Mouse (Mus musculus) lung, postnatal 4 days (tissue): ENCODE results near the gene Slc50a1.

Source experiments
- DNase-seq, 2 experiments: peaks; one replicate each; pipeline ENCODE4 v3.0.0; 2021

The Slc50a1 gene

DNA sequence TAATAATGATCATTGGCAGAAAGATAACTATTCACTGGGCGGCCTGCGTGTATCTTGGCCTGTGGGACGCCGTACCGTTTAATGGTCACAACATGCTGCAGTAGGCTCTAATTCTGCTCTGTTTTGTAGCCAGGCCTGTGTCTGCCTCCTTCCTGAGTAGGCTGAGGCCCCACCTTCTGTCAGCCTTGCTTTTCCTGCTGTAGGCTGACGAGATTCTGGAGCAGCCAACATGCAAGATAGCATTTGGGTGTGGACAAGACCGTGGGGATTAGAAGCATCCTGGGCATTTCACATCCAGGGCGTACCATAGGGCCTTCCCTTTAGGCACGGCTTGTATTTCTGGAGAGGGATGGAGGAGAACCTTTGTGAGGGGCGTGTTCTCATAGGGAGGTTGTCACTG is 8.0 kb downstream of the Slc50a1 start:
- peak; percentile 45 to 59 for DNase-seq

DNA sequence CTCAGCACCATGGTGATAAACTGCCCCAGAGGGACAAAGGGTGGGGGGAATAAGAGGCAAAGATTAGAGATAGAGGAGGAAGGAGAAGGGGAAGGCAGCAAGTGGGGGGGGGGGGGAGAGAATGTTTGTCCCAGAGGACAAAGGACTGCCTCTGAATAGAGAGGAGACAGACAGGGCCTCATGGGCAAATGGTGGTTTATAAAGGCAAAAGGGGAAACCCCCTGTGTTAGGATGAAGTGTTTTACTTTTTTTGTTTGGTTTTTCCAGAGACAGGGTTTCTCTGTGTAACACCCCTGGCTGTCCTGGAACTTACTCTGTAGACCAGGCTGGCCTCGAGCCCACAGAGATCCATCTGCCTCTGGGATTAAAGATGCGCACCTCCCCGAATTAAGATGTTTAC is 10.2 kb downstream of the Slc50a1 start:
- no peak for DNase-seq

DNA sequence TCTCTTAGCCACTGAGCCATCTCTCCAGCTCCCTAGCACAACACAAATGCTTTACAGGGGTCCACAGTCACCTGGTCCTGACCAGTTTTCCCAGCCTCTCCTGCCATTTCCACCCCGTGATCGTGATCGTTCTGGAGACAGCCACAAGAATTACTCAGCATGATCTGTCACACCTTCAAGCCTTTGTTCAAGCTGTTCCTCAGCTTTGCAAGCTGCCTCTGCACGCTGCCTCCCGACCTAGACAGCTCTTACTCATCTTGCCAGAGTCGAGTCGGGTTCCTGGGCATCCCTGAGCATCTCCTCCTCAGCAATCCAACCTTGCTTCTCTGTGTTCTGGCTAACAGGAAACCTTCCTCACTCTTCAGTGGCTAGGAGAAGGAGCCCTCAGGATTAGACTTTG is 11.3 kb downstream of the Slc50a1 start, which contains the start of gene Dpm3:
Gene Dpm3 (plus strand): TSS at position 283 of the 400 bp plus-strand sequence.
- no peak for DNase-seq

DNA sequence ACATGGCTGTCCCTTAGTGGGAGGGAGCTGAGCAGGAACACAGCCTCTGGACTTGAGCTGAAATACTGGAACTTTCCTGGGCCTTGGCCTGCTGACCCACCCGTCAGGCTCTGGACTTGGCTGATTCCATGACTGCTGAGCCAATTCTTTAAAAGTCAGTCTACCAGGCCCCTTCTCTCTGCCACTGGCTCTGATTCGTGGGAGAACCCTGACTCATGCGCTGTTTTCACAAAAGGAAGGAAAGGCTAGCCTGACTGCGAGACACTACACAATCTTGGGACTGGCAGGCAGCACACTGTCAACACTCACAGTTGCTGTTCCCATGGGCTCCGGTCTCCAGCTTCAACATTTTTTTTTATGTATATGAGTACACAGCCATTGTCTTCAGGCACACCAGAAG is 14.2 kb downstream of the Slc50a1 start:
- no peak for DNase-seq

DNA sequence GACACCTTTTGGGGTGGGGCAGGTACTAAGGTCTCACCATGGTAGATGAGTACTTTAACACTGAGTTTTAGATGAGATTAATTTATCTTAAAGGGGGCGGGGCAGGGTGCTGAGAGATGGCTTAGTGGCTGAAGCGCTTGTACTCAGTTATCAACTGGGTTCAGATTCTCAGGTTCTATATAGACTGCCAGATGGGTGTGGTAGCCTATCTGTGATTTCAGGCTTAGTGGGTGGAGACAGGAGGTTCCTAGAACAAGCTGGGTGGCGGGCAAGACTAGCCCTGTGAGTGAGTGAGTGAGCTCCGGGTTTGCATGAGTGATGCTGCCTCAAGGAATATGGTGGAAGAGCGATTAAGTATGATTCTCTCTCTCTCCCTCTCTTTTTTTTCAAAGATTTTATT is 15.4 kb downstream of the Slc50a1 start:
- DNase-seq: no peak

DNA sequence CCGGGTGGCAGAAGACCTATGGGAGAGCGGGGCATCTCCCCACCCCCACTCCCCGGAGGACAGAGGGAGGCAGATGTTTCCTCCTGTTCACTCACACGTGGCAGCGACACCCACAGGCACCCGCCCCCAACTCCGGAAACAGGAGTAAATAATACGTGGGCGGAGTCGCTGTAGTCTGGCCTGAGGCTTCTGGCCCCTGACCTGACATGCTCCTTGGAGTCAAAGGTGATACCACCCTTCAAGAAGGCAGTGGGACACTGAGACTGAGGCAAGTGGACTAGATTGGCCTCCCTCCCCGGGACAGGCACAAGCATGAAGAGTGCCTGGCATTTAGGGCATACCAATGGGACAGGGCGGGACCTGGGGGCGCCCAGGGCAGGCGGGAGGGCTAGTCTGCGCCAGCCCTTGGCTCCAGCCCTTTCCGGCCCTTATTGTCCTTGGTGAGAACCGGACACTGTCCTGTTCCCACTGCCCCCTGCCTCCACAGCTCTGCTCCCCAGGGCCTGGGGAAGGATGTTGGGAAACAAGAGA is 18.9 kb downstream of the Slc50a1 start:
- DNase-seq: peak; percentile 82 to 88

DNA sequence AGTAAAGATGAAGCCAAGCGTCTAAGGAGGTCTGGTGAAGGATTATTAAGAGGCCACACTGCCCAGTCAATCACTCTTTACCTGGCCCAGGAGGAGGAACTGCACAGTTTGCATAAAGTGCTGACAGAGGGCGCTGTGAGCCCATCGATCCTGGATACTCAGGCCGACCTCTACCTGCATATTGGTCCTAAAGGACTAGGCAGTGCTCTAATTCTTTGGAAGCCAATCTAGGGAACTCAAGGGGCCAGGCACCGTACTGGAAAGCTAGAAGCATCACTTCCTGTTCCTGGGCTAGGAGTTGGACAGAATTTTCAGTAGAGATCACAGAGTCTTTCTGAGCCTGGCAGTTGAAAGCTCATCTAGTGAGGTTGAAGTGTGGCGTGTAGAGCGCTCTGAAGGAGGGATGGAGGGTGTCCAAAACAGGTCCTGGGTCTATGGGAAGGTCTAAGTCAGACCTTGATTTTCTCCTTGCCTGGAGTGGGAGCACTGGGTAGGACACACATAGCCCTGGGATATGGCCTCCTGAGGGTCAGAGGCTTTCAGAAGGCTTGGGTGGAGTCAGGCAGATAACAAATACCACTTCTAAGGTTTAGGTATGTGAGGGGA is 19.8 kb downstream of the Slc50a1 start:
- peak; percentile 81 for DNase-seq

DNA sequence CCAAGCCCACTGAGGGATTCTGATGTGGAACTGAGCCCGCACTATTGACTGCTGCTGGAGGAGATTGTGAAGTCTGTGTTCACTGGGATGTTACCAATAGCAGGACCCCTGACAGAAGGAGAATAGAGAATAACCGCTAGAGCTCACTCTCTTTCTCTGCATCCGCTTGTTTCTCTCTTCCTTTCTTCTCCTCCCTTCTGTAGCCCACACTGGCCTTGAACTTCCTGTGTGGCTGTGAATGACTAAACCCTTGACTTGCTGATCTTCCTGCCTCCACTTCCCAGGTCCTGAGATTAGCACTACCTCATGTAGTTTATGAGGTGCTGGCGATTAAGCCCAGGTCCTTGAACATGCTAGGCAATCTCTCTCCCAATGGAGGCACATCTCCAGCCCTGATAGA is 22.9 kb downstream of the Slc50a1 start:
- no peak for DNase-seq

DNA sequence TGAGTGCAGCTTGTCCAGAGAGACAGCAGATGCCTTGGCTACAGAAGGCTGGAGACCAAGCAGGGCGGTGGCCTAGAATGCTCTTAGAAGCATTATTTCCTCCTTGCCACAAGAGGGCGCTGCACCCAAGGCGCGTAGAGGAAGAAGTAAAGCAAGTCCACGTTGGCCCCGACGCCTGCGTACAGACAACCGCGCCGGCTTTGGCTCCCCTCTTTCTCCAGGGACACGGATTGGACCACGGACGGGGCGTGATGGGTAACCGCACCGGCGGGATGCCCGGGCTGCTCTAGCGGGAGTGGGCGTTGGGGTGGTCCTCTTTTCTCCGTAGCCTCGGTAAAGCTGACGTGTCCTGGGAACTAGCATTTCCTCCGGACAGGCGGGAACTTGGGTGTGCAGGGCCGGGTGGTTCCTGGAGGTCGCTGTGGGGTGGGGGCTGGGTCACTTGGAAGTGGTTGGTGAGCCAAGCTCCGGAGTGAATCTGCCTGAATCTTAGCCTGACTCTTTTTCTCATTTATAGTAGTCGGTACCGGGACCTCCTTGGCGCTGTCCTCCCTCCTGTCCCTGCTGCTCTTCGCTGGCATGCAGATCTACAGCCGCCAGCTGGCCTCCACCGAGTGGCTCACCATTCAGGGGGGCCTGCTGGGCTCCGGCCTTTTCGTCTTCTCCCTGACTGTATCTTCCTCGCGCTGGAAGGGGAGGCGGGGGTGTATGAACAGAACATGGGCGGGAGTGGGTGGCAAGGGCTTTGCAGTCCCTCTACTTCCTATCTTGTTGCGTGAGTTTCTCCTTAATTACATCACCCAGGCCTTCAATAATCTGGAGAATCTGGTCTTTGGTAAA is 23.9 kb downstream of the Slc50a1 start, which contains the start of gene Trim46:
Gene Trim46 (minus strand): TSS at position 49 of the 840 bp plus-strand sequence.
- DNase-seq: peak; percentile 92

DNA sequence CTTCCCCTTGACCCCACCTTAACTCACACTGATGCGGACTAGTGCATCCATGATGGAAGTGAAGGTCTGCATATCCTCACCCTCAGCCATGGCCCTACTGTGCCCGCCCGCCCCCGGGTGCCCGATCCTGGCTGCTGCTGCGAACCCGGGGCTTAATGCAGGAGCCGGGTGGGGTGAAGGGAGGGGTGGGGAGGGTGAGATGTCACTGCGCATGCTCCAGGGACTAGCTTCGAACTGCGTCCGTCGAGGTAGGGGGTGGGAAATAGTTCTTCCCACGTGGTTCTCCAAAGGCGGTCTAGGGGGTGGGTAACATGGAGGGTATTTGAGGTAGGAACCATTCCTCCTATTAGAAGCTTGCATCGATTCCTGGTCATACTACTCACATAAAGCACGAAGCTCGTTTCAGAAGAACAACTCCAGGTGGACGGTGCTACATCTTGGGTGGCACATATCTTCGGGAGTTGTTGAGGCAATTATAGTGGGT is 24.6 kb downstream of the Slc50a1 start, which contains the start of gene Krtcap2:
Gene Krtcap2 (plus strand): TSS at position 279 of the 484 bp plus-strand sequence.
- no peak for DNase-seq

DNA sequence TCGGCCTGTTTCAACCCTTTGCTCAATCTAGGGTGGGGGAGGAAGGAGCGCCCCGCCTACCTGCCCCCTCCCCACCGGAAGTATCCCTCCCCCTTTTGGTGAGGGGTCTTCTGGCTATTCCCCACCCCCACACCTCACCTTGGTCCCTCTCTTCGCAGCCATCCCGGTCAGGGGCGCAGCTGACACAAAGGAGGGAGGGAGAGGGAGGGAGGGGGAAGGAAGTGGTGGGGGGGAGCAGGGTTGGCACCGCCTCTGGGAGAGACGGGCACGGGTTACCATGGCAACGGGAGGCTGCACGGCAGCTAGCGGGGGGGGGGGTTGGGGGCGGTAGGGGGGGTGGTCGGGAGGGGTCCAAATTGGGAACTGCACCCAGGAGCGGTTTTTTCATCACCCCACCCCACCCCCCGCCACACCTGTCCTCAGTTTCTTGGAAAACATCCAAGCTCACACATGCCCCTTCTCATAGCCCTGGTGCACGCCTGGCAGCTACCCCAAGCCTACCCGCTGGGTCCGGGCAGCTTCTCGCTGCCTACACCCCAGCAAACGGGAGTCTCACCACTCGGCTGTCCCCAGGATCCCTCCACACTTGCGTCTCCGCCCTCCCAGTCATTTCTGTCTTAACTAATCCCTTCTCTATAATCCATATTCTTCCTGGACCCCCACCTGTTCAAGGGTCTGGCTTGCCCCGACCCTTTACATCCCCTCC is 25.2 kb downstream of the Slc50a1 start:
- no peak for DNase-seq

DNA sequence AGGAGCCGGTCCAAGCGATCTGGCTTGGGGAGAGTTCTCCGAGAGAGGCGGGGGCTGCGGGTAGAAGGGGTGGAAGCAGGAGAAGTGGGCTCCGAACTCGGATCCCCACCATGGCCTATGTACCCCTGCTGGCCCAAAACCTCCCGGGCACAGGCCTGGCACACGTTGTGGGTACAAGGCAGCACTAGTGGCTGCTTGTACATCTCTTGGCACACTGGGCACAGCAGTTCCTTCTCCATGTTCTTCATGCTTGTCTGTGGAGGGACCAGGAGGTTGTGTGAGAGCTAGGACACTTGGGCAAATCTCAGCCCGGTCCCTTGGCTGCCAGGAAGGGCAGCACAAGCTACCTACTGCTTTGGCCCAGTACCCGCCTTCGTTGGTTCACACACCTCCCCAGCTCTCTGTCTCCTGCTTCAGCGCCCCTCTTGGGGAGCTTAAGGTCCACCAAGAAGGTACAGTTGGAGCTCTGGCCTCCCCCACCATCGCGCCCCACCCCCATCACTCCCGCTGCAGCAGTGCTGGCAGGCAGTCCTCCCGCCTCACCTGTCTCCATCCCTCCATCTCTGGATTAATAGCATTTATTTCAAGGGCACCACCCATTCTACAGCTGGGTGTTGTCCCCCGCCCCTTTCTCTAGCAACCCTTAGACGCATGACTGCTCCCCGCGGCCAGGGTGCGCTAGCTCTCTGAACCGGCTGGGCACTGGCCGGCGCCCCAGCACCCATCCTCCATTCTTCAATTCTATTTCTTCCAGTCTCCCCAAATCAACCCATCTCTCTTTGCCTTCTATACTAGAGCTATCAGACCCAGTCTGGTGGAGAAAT is 26.0 kb downstream of the Slc50a1 start:
- DNase-seq: peak; percentile 60 to 61

DNA sequence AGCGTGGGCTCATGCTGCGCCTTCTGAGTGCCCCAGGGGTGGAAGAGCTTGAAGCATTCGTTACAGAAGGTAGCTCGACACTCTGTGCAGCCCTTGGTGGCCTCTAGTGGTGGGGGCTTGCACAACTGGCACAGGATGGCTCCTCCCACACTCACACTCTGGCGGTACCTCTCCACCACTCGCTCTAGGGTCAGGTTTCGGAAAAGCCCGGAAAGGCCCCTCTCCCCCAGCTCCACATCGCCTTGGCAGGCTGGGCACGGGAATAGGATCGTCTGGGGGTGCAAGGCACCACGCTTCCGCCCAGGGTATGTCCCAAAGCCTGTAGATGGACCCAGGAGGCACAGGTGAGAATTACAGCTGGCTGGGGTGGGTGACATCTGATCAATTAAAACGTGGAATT is 26.8 kb downstream of the Slc50a1 start:
- peak; percentile 83 for DNase-seq

DNA sequence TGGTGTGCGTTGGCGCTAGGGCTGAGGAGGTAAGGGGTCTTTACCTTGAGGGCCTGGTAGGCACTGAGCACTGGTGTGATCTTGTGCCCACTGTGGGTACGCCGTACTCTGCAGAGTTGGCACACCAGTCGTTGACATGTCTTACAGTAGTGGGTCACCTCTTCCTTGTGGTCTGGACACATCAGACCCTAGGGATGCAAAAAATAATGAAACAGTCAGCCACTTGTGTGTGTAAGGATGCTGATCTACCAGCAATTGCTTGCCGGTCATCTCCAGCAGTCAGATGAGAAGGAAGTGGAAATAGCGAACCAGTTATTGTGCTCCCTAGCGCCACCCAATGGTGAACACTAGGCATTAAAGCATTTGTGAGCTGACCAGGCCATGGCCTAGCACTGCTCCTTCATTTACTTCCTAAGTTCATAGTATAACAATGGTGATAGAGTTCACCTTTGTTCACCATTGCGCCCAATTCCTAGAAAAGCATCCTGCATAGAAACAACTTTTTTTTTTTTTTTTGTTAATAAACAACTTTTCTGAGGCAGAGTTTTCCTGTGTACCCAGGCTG is 28.0 kb downstream of the Slc50a1 start:
- peak in 1 of 2 experiments; percentile 85 for DNase-seq

DNA sequence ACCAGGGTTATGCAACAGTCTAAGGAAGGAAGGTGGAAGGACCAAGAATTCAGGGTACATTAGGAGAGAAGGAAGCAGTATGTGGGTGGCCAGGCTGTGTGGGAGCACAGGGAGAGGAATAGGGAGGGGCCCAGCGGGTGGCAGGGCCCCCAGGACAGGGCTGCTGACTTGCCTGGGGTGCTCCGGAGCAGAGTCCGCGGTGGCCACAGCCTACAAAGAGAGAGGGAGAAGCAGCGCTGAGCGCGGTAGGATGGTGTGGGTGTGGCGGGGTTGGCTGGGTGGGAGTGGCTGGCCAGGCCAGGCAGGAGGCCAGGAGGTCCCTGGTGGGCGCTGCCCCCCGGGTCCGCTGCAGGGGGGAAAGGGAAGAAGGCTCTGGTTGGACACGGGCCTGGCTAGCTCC is 31.9 kb downstream of the Slc50a1 start:
- DNase-seq: no peak

DNA sequence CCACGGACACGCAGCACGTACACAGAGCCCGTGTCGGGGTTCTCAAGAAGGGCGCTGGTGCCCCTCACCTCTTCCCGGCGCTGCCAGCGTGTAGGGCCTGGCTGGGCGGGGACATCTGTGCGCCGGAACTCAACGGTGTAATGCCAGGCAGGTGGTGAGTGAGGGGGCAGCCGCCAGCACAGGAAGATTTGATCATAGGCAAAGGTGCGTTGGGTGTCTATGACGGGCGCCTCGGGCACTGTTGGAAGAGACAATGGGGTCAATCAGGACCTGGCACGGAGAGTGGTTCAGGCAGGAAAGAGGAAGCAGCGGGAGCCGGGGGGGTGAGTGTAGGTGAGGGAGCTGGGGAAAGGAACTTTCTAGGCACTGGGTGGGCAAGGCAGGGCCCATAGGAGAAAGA is 32.7 kb downstream of the Slc50a1 start:
- DNase-seq: no peak

DNA sequence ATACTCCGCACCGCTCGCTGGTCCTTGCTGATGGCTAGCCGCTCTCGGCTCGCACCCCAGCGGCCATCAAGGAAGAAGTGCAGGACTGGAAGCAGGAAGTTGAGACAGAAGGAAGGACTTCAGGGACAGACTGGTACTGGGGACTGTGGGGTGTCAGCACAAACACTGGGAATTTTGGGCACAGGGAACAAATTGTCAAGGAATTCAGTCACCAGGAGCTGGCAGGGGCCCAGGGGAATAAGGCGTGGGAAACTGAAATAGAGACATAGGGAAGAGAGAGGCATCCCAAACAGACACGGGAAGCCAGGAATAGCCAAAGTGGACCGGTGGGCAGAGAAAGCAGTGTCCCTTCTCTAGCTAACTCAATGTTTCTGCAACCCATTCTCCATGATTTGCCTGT is 33.9 kb downstream of the Slc50a1 start:
- peak in 1 of 2 experiments; percentile 18 for DNase-seq

DNA sequence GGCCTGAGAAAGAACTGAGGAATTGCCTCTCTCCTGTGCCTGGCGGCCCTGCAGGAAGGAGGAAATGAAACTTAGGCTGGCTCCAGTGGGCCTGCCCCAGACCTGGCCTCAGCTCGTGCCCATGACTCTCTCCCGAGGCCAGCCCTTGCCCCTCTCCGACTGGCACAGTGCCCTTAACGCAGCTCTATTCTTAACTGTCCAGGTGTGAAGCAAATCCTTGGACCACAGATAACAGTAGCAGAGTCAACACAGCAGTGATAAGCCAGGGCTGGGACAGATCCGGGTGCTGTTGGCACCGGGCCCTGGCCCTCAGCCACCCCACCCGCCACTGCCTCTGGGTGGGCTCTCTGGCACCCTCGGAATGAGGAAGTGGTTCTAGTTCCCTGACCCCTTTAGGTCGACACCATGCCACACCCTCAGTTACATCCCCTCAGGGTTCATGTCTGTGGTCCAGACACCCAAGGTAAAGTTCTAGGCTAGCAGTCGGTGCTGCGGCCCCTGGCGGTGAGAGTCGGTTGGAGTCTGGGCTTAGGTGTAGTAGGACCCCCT is 36.7 kb downstream of the Slc50a1 start:
- DNase-seq: peak; percentile 76 to 85

DNA sequence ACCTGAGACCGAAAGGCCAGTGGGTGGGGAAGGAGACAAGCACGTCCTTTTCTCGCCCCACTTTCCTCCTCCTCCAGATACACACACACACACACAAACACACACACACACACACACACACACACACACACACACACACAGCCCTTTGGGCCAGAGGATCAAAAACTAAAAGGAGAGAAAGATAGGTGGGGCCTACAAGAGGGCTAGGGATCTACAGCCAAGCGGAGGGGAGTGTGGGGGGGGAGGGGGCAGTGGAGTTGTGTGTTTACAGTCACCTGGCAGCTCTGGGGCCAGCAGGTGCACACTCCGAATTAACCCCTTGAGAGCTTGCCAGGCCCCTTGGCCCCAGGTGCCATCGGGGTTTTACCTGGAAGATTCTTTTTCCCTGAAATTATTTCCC is 37.8 kb downstream of the Slc50a1 start:
- peak; percentile 62 to 73 for DNase-seq

DNA sequence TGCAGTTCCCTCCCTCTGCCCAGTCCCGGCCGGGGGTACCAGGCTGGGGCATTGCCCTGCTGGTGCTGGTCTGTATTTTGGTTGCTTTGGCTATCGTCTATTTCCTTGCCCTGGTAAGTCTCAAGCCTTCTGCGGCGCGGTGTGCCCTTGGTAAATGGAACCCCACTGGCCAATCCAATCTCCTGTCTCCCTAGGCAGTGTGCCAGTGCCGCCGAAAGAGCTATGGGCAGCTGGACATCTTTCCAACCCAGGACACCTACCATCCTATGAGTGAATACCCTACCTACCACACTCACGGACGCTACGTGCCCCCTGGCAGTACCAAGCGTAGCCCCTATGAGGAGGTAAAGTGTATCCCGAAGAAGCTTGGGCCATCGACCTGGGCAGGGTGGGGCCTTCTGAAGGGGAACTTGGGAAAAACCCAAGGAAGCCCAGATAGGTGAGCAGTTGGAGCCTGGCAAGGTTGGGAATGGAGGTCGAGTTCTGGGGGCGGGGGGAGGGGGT is 38.5 kb downstream of the Slc50a1 start:
- peak in 1 of 2 experiments; percentile 29 for DNase-seq

DNA sequence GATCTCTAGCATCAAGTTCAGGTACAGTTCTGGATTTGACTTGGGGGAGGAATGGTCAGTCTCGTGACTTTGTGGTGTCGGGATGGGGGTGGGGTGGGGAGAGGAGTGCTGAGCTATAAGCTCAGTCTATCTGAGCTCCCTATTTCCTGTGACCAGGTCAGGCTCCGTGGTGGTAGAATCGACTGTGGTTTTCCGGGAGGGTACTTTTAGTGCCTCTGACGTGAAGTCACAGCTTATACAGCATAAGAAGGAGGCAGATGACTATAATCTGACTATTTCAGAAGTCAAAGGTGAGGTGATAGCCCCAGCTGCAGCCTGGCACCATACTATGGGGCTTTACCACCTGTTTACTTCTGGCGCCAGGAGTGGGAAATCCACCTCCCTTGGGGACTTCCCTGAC is 39.0 kb downstream of the Slc50a1 start:
- DNase-seq: no peak
